Mouse (Mus musculus) lung, adult 2 months (tissue): ENCODE measurements around the gene Cxadr.

Source experiments
- CTCF ChIP-seq: fragments of 200-500 bp; IDR thresholded peaks from 2 replicates; pipeline ENCODE4 v1.5.1; 2011; ENCODE audit warnings: mild to moderate bottlenecking, low read length, control low read depth; ENCODE audit not compliant: insufficient read depth
- POLR2A ChIP-seq: fragments of 200-500 bp; IDR thresholded peaks from 2 replicates; pipeline ENCODE4 v1.6.1; 2011; ENCODE audit warnings: low read depth, mild to moderate bottlenecking, control low read depth, low read length, borderline replicate concordance; ENCODE audit errors: extremely low read depth

DNA sequence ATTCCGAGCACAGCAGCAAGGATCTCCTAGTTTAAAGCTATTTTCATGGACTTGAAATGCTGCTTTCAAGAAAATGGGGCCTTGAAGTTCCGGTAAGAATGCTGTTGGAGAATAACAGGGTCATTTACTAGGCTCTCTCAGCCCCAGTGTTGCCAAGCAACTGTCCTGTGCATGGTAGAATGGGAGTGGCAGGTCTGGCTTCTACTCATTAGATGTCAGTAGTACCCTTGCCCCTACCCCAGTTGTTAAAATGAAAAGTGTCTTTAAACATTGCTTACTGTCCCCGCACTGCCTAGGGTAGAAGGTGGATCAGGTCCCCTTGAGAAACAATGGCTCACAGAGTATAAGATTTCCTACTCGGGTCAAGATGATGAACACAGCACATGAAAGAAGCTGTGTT is 40.1 kb downstream of the Cxadr start:
- TF ChIP-seq CTCF, result no peak
- TF ChIP-seq POLR2A, result no peak
